Mouse (Mus musculus) stomach, postnatal 0 days (tissue): ENCODE results near the gene Med27. TPM values are rescaled to one million over a fixed set of nuclear protein-coding genes. Genes with fewer than 3 reads are reported as not detected.
A peak's percentile ranks its signal among the peaks of the same experiment; 100 is the strongest.

Experiments used
- ATAC-seq: fragments of 200-750 bp; cut with Nextera tagmentation; 2 replicates; pipeline ENCODE4 v1.8.0; 2017; ENCODE audit not compliant: low FRiP score, low TSS enrichment
- DNase-seq: peaks from one replicate; pipeline ENCODE4 v3.0.0-alpha.2; 2016; ENCODE audit warnings: low spot score
- H3K27ac ChIP-seq: fragments of 300-500 bp; sonication (generic); replicated peaks from 2 replicates; pipeline ENCODE4 v1.5.1; 2014; ENCODE audit warnings: mild to moderate bottlenecking, control low read depth
- H3K27me3 ChIP-seq: fragments of 300-500 bp; sonication (generic); 2 replicates; pipeline ENCODE4 v1.6.1; 2014; ENCODE audit warnings: low read length; ENCODE audit not compliant: control insufficient read depth, insufficient read depth
- H3K36me3 ChIP-seq: fragments of 300-500 bp; sonication (generic); 2 replicates; pipeline ENCODE4 v1.6.1; 2014; ENCODE audit warnings: low read length, mixed read lengths; ENCODE audit not compliant: control insufficient read depth, insufficient read depth
- H3K4me1 ChIP-seq: fragments of 300-500 bp; sonication (generic); replicated peaks from 2 replicates; pipeline ENCODE4 v1.6.1; 2014; ENCODE audit warnings: antibody characterized with exemption; ENCODE audit not compliant: control insufficient read depth, insufficient read depth
- H3K4me2 ChIP-seq: fragments of 300-500 bp; sonication (generic); replicated peaks from 2 replicates; pipeline ENCODE4 v1.6.1; 2014; ENCODE audit warnings: low read depth, mild to moderate bottlenecking, control low read depth, moderate library complexity
- H3K4me3 ChIP-seq: fragments of 300-500 bp; sonication (generic); 2 replicates; pipeline ENCODE4 v1.5.1; 2014; ENCODE audit warnings: low read depth, low read length, control low read depth
- H3K9ac ChIP-seq: fragments of 300-500 bp; sonication (generic); 2 replicates; pipeline ENCODE4 v1.6.1; 2014; ENCODE audit warnings: mild to moderate bottlenecking, low read length, control low read depth, mixed read lengths
- H3K9me3 ChIP-seq: fragments of 300-500 bp; sonication (generic); 2 replicates; pipeline ENCODE4 v1.6.1; 2016; ENCODE audit warnings: low read length; ENCODE audit not compliant: control insufficient read depth
- CTCF ChIP-seq: IDR thresholded peaks from 2 replicates; pipeline ENCODE4 v1.5.1; 2016; ENCODE audit warnings: antibody characterized with exemption, low read depth, mild to moderate bottlenecking, moderate library complexity
- EP300 ChIP-seq: optimal IDR thresholded peaks from 2 replicates; pipeline ENCODE3; 2016; ENCODE audit warnings: antibody characterized with exemption
- WGBS: fragments of 180-500 bp; shearing (Covaris S2); extraction: QIAGEN DNeasy Blood & Tissue Kit; methylation state at CpG from one replicate; pipeline ENCODE4 v1.1.7; 2014; 5-methylcytosine and 5-hydroxymethylcytosine counted together
- polyA plus RNA-seq: library from polyadenylated mRNA; unstranded; fragments of >200 nt; fragmentation: Nextera tagmentation; extraction: Ambion mirVana; gene quantifications from 2 replicates; pipeline ENCODE4 v1.2.1, GENCODE M21; 2015

Med27 gene
- polyA plus RNA-seq, 1 experiment from 2014 or later, result 25.6 TPM

DNA sequence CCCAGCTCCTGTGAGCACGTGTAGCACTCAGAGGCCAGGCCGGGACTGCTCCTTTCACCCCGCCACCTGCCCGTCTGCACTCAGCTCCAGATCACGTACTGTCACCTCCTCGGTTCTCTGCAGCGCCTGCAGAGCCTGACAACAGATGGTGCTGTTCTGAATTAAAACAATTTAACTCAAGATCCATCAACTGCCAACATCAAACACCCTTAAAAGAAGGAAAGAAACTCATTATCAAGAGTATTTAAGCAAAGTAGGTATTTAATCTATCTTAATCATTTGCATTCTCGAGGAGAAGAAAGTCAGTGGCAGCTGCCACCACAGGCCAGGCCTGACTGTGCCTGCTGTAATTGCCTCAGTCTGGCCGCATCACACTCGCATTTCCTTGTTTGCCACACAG lies 38.8 kb downstream of the Med27 start:
- 65% methylated on average over 10 of the region's 10 CpGs for WGBS
- Histone ChIP-seq H3K4me1 (no peaks in the 10 kb centered on the region), H3K9ac (no peak overlapping the region), H3K4me3 (no peak overlapping the region), H3K27ac (no peak overlapping the region), H3K4me2 (no peak overlapping the region), H3K36me3 (no peaks in the 10 kb centered on the region), H3K9me3 (no peaks in the 10 kb centered on the region), H3K27me3 (no peaks in the 10 kb centered on the region)
- no peak for TF ChIP-seq EP300
- no peak for TF ChIP-seq CTCF
- ATAC-seq, result no peak
- no peak for DNase-seq

DNA sequence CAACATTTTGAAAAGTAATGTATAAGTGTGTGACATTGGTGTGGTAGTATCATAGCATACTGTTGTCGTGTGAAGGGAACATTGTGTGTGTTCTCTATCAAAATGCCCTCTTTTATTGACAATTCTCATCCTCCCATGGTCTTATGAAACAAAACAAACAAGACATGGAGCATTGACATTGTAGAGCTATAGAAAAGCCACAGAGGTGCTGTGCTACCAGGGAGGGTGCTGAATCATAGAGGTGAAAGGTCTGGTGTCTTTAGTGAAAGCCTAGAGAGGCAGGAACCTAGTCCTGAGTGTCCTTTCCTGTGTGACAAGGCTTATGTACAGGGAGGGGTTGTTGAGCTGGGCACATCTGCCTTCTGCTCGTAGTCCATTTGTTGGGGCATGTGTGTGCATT lies 40.6 kb downstream of the Med27 start:
- no peak overlapping the region for H3K4me3 ChIP-seq
- H3K36me3 ChIP-seq, result no peaks in the 10 kb centered on the region
- WGBS, result 77% methylated on average over 2 of the region's 2 CpGs
- no peaks in the 10 kb centered on the region for H3K9me3 ChIP-seq
- H3K4me2 ChIP-seq, result no peak overlapping the region
- no peak for TF ChIP-seq CTCF
- TF ChIP-seq EP300, result no peak
- DNase-seq (no peak), ATAC-seq (no peak)
- no peaks in the 10 kb centered on the region for H3K27me3 ChIP-seq
- H3K9ac ChIP-seq, result no peak overlapping the region
- H3K4me1 ChIP-seq, result no peaks in the 10 kb centered on the region
- no peak overlapping the region for H3K27ac ChIP-seq

DNA sequence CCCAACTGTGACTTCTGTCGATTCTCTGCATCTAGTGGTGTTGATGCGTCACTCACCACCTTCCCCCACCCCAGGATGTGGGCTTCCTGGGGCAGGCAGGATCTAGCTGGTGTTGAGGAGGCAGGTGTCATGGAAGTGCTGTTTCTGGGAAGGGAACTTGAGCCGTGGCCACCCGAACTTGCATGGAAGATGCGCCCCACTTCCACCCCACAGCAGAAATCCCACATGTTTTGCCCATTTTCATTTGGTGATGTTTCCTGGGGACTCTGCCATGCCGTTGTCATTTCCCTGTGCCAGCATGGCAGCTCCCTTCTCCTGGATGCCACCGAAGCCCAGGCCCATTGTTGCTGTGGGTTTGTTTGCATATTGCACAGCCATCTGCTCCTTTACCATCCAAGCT lies 42.3 kb downstream of the Med27 start:
- WGBS, result 92% methylated on average over 7 of the region's 7 CpGs
- Histone ChIP-seq H3K4me1 (no peaks in the 10 kb centered on the region), H3K27me3 (no peaks in the 10 kb centered on the region), H3K36me3 (no peaks in the 10 kb centered on the region), H3K27ac (no peak overlapping the region), H3K9ac (no peak overlapping the region), H3K4me3 (no peak overlapping the region), H3K4me2 (no peak overlapping the region), H3K9me3 (no peaks in the 10 kb centered on the region)
- TF ChIP-seq CTCF, result no peak
- no peak for TF ChIP-seq EP300
- no peak for ATAC-seq
- no peak for DNase-seq

DNA sequence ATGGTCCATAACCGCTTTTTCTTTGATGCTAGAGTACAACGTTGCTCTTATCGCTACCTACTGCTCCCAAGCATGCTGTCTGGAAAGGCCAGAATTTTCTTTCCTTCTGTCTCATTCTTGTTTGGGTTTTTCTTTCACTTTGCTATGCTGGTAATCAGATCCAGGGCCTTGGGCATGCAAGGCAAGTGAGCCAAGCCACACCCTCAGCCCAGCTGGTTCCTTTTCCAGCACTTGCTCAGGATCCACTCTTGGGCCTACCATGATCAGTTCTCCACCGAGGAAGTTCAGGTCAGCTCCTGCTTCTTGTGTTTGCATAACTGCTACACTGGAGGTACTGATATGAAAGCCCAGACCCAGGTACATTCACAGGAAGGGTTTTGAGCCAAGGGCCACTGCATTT lies 44.5 kb downstream of the Med27 start:
- H3K27ac ChIP-seq, result no peak overlapping the region
- ATAC-seq (no peak), DNase-seq (peak; percentile 21)
- H3K9ac ChIP-seq, result no peak overlapping the region
- no peak overlapping the region for H3K4me3 ChIP-seq
- H3K9me3 ChIP-seq, result no peaks in the 10 kb centered on the region
- H3K27me3 ChIP-seq, result no peaks in the 10 kb centered on the region
- TF ChIP-seq CTCF (no peak), EP300 (no peak)
- no peaks in the 10 kb centered on the region for H3K4me1 ChIP-seq
- no peak overlapping the region for H3K4me2 ChIP-seq
- H3K36me3 ChIP-seq, result no peaks in the 10 kb centered on the region
- WGBS, result 75% methylated on average over 4 of the region's 4 CpGs

DNA sequence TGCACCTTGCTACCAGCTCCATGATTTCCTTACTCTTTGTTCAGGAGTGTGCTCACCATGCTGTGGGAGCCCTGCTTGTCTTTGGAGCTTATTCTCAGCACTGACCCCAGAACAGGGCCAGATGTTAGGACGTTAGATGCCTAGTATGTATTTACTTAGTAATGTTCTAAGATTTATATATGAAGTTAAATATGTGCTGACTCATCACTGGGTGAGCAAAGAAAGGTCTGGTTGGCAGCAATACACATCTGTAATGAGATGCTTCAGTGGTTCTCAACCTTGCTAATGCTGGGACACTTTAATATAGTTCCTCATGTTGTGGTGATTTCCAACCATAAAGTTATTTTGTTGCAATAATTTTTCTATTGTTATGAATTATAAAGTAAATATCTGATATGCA lies 45.4 kb downstream of the Med27 start:
- TF ChIP-seq CTCF (no peak), EP300 (no peak)
- H3K27ac ChIP-seq, result no peak overlapping the region
- WGBS, result 24% methylated on average over 1 of the region's 1 CpGs
- no peak overlapping the region for H3K4me3 ChIP-seq
- no peaks in the 10 kb centered on the region for H3K27me3 ChIP-seq
- no peaks in the 10 kb centered on the region for H3K9me3 ChIP-seq
- no peak for DNase-seq
- no peaks in the 10 kb centered on the region for H3K4me1 ChIP-seq
- H3K36me3 ChIP-seq, result no peaks in the 10 kb centered on the region
- H3K9ac ChIP-seq, result no peak overlapping the region
- no peak for ATAC-seq
- H3K4me2 ChIP-seq, result no peak overlapping the region

DNA sequence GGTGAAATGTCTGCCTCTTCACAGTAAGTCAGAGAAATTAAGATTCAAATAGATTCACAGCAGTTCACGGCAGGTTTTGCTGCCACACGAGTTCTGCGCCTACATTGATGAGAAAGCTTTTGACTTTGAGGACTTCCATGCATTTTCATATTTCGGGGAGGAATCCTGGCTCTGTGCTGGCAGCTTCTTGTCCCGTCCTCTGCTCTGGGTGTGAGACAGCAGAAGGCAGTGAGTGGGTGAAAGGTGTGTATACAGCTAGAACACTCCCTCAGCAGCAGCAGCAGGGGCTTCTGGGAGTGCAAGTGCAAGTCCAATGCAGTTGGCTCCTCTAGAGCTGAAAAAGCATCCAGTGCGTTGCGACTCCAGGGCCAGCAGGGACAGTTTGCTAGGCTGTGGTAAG lies 53.6 kb downstream of the Med27 start:
- Histone ChIP-seq H3K4me3 (no peak overlapping the region), H3K4me2 (no peak overlapping the region), H3K27me3 (no peaks in the 10 kb centered on the region), H3K9ac (no peak overlapping the region), H3K27ac (no peak overlapping the region), H3K36me3 (no peaks in the 10 kb centered on the region), H3K9me3 (no peaks in the 10 kb centered on the region), H3K4me1 (no peaks in the 10 kb centered on the region)
- 85% methylated on average over 7 of the region's 7 CpGs for WGBS
- ATAC-seq (no peak), DNase-seq (no peak)
- TF ChIP-seq EP300, result no peak
- TF ChIP-seq CTCF, result no peak

DNA sequence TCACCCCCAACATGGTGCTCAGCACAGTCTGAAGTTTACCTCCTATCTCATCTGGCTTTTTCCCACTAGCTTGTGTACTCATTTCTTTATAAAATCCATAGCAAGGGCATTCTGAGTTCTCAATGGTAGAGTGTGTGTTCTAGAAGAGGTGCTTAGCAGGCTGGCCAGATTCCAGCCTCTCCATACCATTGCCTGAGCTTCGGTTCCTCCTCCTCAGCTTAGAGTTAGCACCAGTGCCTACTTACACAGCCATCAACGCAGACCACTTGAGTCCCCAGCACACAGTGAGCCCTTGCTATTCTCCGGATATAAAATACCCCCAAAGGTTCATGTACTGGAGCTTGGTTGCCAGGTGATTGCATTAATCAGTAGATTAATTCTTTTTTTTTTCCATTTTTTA lies 54.2 kb downstream of the Med27 start:
- ATAC-seq (no peak), DNase-seq (no peak)
- Histone ChIP-seq H3K4me2 (no peak overlapping the region), H3K9me3 (no peaks in the 10 kb centered on the region), H3K4me3 (no peak overlapping the region), H3K27ac (no peak overlapping the region), H3K4me1 (no peaks in the 10 kb centered on the region), H3K9ac (no peak overlapping the region), H3K36me3 (no peaks in the 10 kb centered on the region), H3K27me3 (no peaks in the 10 kb centered on the region)
- WGBS, result 90% methylated on average over 3 of the region's 3 CpGs
- TF ChIP-seq CTCF (no peak), EP300 (no peak)
